Mouse (Mus musculus): Measurements from ENCODE around the gene Skap1. TPM values are rescaled to one million over a fixed set of nuclear protein-coding genes. Genes with fewer than 3 reads are reported as not detected.

Gene Skap1
- polyA plus RNA-seq, 1 experiment from 2014 or later, result 0.23 TPM

DNA sequence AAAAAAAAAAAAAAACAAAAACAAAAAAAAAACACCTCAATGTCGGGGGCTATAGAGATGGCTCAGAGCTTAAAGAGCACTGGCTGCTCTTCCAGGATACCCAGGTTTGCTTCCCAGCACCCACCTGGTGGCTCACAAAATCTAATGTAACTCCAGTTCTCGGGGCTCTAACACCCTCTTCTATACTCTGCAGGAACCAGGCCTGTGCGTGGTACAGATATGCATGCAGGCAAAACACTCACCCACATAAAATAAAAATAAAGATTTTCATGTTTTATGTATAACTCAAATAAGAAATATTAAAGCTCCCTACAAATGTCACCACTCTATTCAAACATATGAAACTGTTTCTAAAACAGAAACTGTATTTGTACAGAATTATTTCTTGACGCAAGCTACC, 214.6 kb downstream of the Skap1 start:
- H3K27me3 ChIP-seq (ENCODE audit: control insufficient read depth, insufficient read depth, low read length), result peaks cover 17% of the 10 kb centered on the region; the same call in 1 of the 2 replicates
- no peaks in the 10 kb centered on the region for H3K9me3 ChIP-seq (ENCODE audit: control insufficient read depth, low read length)
- no peak overlapping the region for H3K4me2 ChIP-seq (ENCODE audit: low read length)
- H3K36me3 ChIP-seq (ENCODE audit: control insufficient read depth, insufficient read depth, low read length), result no peaks in the 10 kb centered on the region
- peaks cover 5 to 12% of the 10 kb centered on the region in 2 experiments for H3K4me1 ChIP-seq (ENCODE audit: control insufficient read depth in 2 of 2, insufficient read depth in 2 of 2, low read length in 2 of 2)
- no peak overlapping the region for H3K4me3 ChIP-seq (ENCODE audit: control insufficient read depth in 1 of 2, insufficient read depth in 1 of 2, low read depth in 1 of 2, low read length in 2 of 2)
- H3K27ac ChIP-seq (replicated peaks in 1 of 2; ENCODE audit: control insufficient read depth in 1 of 2, insufficient read depth in 1 of 2, low read depth in 2 of 2, low read length in 2 of 2), result no peak overlapping the region
- WGBS, result 87% methylated on average over 4 of the region's 4 CpGs
- no peak for ATAC-seq (ENCODE audit: insufficient number of reproducible peaks, insufficient read depth, low FRiP score, low read depth)
- no peak overlapping the region for H3K9ac ChIP-seq (ENCODE audit: low read length)

DNA sequence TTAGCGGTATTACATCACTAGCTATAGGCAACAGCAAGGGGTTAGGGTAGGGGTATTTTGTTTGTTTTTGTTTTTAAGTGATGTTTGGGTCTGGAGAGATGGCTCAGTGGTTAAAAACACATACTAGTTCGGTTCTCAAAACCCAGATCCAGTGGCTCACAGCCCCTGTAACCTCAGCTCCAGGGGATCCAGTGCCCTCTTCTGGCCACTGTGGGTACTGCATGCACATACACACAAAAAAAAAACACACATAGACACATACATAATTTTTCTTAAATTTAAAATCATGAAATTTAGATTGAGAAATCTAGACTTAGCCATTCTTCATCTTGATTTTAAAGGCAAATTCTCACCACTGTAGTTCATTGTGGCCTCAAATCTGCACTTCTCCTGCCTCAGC, 221.0 kb downstream of the Skap1 start:
- H3K27ac ChIP-seq (replicated peaks in 1 of 2; ENCODE audit: control insufficient read depth in 1 of 2, insufficient read depth in 1 of 2, low read depth in 2 of 2, low read length in 2 of 2), result no peak overlapping the region
- 0 out of 2 replicates have a peak, but pooled peaks cover 3% of the 10 kb centered on the region for H3K9me3 ChIP-seq (ENCODE audit: control insufficient read depth, low read length)
- H3K27me3 ChIP-seq (ENCODE audit: control insufficient read depth, insufficient read depth, low read length), result no peaks in the 10 kb centered on the region
- 94% methylated on average over 2 of the region's 2 CpGs for WGBS
- ATAC-seq (ENCODE audit: insufficient number of reproducible peaks, insufficient read depth, low FRiP score, low read depth), result no peak
- no peak overlapping the region for H3K9ac ChIP-seq (ENCODE audit: low read length)
- H3K4me3 ChIP-seq (ENCODE audit: control insufficient read depth in 1 of 2, insufficient read depth in 1 of 2, low read depth in 1 of 2, low read length in 2 of 2), result no peak overlapping the region
- no peaks in the 10 kb centered on the region for H3K4me1 ChIP-seq (ENCODE audit: control insufficient read depth in 2 of 2, insufficient read depth in 2 of 2, low read length in 2 of 2)
- no peak overlapping the region for H3K4me2 ChIP-seq (ENCODE audit: low read length)
- no peaks in the 10 kb centered on the region for H3K36me3 ChIP-seq (ENCODE audit: control insufficient read depth, insufficient read depth, low read length)

DNA sequence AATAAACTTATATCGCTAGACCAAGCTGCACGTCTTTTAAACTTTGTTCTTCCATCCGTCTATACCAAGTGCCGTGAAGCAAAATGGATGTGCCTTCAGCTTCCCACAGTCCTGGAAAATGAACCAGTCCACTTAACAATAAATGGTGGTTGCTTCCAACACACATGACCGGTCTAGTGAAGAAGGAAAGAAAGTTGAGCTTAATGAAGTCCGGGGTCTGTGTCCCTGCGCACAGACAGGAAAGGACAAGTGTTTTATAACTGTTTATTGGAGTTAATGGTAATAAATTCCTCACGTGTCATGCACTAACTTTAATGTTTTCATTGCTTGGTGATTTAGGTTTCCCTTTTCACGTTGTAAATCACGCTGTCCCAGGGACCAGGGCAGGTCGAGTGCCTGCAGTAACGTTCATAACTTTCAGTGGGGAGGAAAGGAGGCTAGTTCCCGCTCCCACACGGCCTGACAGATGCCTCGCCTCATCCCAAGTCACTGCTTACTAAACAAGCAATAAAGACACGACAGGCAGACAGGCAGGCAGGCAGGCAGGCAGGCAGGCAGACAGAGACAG, 222.4 kb downstream of the Skap1 start:
- no peak for ATAC-seq (ENCODE audit: insufficient number of reproducible peaks, insufficient read depth, low FRiP score, low read depth)
- H3K36me3 ChIP-seq (ENCODE audit: control insufficient read depth, insufficient read depth, low read length), result no peaks in the 10 kb centered on the region
- H3K9me3 ChIP-seq (ENCODE audit: control insufficient read depth, low read length), result 0 out of 2 replicates have a peak, but pooled peaks cover 3% of the 10 kb centered on the region
- H3K27ac ChIP-seq (replicated peaks in 1 of 2; ENCODE audit: control insufficient read depth in 1 of 2, insufficient read depth in 1 of 2, low read depth in 2 of 2, low read length in 2 of 2), result no peak overlapping the region
- H3K27me3 ChIP-seq (ENCODE audit: control insufficient read depth, insufficient read depth, low read length), result no peaks in the 10 kb centered on the region
- H3K4me3 ChIP-seq (ENCODE audit: control insufficient read depth in 1 of 2, insufficient read depth in 1 of 2, low read depth in 1 of 2, low read length in 2 of 2), result no peak overlapping the region
- no peaks in the 10 kb centered on the region for H3K4me1 ChIP-seq (ENCODE audit: control insufficient read depth in 2 of 2, insufficient read depth in 2 of 2, low read length in 2 of 2)
- WGBS, result 75% methylated on average over 16 of the region's 16 CpGs
- H3K9ac ChIP-seq (ENCODE audit: low read length), result no peak overlapping the region
- no peak overlapping the region for H3K4me2 ChIP-seq (ENCODE audit: low read length)

DNA sequence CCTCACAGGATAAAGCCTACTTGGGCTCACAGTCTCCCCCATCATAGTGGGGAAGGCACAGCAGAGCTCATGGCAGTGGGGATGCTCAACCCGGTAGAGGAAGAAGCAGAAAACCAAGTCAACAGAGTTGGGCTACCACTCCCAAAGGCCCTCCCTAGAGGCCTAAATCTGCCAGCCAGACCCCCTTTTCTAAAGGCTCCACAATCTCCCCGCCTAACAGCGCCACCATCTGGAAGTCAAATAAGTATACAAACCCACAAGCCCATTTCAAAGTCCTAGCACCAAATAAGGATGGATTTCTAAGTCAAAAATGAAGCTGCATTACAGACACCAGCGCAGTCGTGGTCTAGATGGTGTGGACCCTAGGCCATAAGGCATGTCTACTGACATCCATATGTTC, 227.9 kb downstream of the Skap1 start:
- no peak overlapping the region for H3K9ac ChIP-seq (ENCODE audit: low read length)
- no peaks in the 10 kb centered on the region for H3K36me3 ChIP-seq (ENCODE audit: control insufficient read depth, insufficient read depth, low read length)
- no peak overlapping the region for H3K27ac ChIP-seq (replicated peaks in 1 of 2; ENCODE audit: control insufficient read depth in 1 of 2, insufficient read depth in 1 of 2, low read depth in 2 of 2, low read length in 2 of 2)
- no peaks in the 10 kb centered on the region for H3K4me1 ChIP-seq (ENCODE audit: control insufficient read depth in 2 of 2, insufficient read depth in 2 of 2, low read length in 2 of 2)
- 78% methylated on average over 5 of the region's 5 CpGs for WGBS
- no peaks in the 10 kb centered on the region for H3K9me3 ChIP-seq (ENCODE audit: control insufficient read depth, low read length)
- no peaks in the 10 kb centered on the region for H3K27me3 ChIP-seq (ENCODE audit: control insufficient read depth, insufficient read depth, low read length)
- ATAC-seq (ENCODE audit: insufficient number of reproducible peaks, insufficient read depth, low FRiP score, low read depth), result no peak
- H3K4me2 ChIP-seq (ENCODE audit: low read length), result no peak overlapping the region
- no peak overlapping the region for H3K4me3 ChIP-seq (ENCODE audit: control insufficient read depth in 1 of 2, insufficient read depth in 1 of 2, low read depth in 1 of 2, low read length in 2 of 2)

DNA sequence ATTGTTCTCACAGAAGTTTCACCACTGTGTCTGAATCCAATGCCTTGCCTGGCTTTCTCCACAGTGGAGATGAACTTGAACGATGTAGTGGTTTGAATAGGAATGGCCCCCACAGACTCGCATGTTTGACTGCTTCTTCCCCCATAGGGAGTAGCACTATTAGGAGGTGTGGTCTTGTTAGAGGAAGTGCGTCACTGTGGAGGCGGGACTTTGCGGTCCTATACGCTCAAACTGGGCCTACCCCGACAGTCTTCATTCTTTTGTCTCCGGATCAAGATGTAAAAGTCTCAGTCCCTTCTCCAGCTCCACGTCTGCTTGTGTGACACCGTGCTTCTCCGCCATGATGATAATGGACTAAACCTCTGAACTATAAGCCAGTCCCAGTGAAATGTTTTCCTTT, 229.0 kb downstream of the Skap1 start:
- H3K4me3 ChIP-seq (ENCODE audit: control insufficient read depth in 1 of 2, insufficient read depth in 1 of 2, low read depth in 1 of 2, low read length in 2 of 2), result no peak overlapping the region
- no peak for ATAC-seq (ENCODE audit: insufficient number of reproducible peaks, insufficient read depth, low FRiP score, low read depth)
- 88% methylated on average over 11 of the region's 11 CpGs for WGBS

DNA sequence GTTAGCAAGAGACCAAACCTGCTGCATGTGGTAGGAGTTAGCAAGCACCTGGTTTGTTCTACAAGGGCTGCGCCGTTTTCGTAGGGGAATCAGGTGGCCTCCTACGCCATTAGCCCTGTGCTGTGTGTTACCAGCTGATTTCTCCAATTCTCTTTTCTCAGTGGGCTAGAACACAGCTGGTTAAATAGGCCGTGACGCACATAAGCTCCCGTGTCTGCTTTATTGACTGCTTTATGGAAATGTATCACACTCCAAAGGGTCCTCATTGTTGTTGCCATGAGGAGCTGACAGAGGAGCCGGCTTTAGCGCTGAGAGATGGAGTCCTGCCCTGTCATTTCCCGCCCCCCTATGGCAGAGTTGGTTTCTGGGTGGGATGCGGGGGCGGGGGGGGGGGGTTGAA, 230.4 kb downstream of the Skap1 start:
- H3K9me3 ChIP-seq (ENCODE audit: control insufficient read depth, low read length), result no peaks in the 10 kb centered on the region
- H3K4me2 ChIP-seq (ENCODE audit: low read length), result no peak overlapping the region
- no peaks in the 10 kb centered on the region for H3K36me3 ChIP-seq (ENCODE audit: control insufficient read depth, insufficient read depth, low read length)
- no peaks in the 10 kb centered on the region for H3K27me3 ChIP-seq (ENCODE audit: control insufficient read depth, insufficient read depth, low read length)
- WGBS, result 85% methylated on average over 12 of the region's 12 CpGs
- H3K27ac ChIP-seq (replicated peaks in 1 of 2; ENCODE audit: control insufficient read depth in 1 of 2, insufficient read depth in 1 of 2, low read depth in 2 of 2, low read length in 2 of 2), result no peak overlapping the region
- no peak overlapping the region for H3K4me3 ChIP-seq (ENCODE audit: control insufficient read depth in 1 of 2, insufficient read depth in 1 of 2, low read depth in 1 of 2, low read length in 2 of 2)
- H3K4me1 ChIP-seq (ENCODE audit: control insufficient read depth in 2 of 2, insufficient read depth in 2 of 2, low read length in 2 of 2), result no peaks in the 10 kb centered on the region
- no peak for ATAC-seq (ENCODE audit: insufficient number of reproducible peaks, insufficient read depth, low FRiP score, low read depth)
- H3K9ac ChIP-seq (ENCODE audit: low read length), result no peak overlapping the region

More for the DNA sequence above, 229.0 kb downstream of the Skap1 start:
- Histone ChIP-seq H3K36me3 (ENCODE audit: control insufficient read depth, insufficient read depth, low read length) (no peaks in the 10 kb centered on the region), H3K4me2 (ENCODE audit: low read length) (no peak overlapping the region), H3K9ac (ENCODE audit: low read length) (no peak overlapping the region), H3K4me1 (ENCODE audit: control insufficient read depth in 2 of 2, insufficient read depth in 2 of 2, low read length in 2 of 2) (no peaks in the 10 kb centered on the region), H3K27ac (replicated peaks in 1 of 2; ENCODE audit: control insufficient read depth in 1 of 2, insufficient read depth in 1 of 2, low read depth in 2 of 2, low read length in 2 of 2) (no peak overlapping the region), H3K27me3 (ENCODE audit: control insufficient read depth, insufficient read depth, low read length) (no peaks in the 10 kb centered on the region), H3K9me3 (ENCODE audit: control insufficient read depth, low read length) (no peaks in the 10 kb centered on the region)

DNA sequence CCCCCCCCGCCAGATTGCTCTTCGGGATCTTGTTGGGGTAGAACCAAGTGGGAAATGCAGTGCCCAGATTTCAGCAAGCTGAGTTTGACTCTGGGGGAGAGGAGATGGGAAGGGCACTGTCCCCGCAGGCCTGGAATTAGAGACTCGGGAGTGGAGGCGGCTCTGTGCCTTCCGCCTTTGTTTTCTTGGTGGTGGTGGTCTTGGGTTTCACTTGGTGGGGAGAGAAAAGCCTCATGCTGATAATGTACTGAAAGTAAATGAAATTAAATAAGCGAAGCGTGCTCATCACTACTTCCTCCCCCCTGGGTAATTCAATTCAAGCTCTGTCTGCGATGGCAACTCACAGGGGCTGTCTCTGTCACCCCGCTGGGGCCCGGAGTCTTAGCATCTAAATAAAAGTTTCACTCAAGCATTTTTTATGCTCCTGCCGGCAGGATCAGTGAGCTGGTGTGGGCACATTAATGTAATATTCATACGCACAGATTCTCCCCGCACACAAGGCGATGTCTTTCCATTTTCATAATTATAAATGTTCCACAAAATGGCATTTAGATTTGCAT, 231.9 kb downstream of the Skap1 start:
- no peaks in the 10 kb centered on the region for H3K27me3 ChIP-seq (ENCODE audit: control insufficient read depth, insufficient read depth, low read length)
- no peaks in the 10 kb centered on the region for H3K4me1 ChIP-seq (ENCODE audit: control insufficient read depth in 2 of 2, insufficient read depth in 2 of 2, low read length in 2 of 2)
- H3K9ac ChIP-seq (ENCODE audit: low read length), result no peak overlapping the region
- H3K4me2 ChIP-seq (ENCODE audit: low read length), result no peak overlapping the region
- no peaks in the 10 kb centered on the region for H3K9me3 ChIP-seq (ENCODE audit: control insufficient read depth, low read length)
- ATAC-seq (ENCODE audit: insufficient number of reproducible peaks, insufficient read depth, low FRiP score, low read depth), result no peak
- H3K27ac ChIP-seq (replicated peaks in 1 of 2; ENCODE audit: control insufficient read depth in 1 of 2, insufficient read depth in 1 of 2, low read depth in 2 of 2, low read length in 2 of 2), result no peak overlapping the region
- H3K36me3 ChIP-seq (ENCODE audit: control insufficient read depth, insufficient read depth, low read length), result no peaks in the 10 kb centered on the region
- WGBS, result 74% methylated on average over 15 of the region's 15 CpGs
- H3K4me3 ChIP-seq (ENCODE audit: control insufficient read depth in 1 of 2, insufficient read depth in 1 of 2, low read depth in 1 of 2, low read length in 2 of 2), result no peak overlapping the region
